Mouse (Mus musculus): ENCODE data around the gene Zfhx3. TPM values are rescaled to one million over a fixed set of nuclear protein-coding genes. Genes with fewer than 3 reads are reported as not detected.

Gene Zfhx3
- polyA plus RNA-seq, 1 experiment from 2014 or later, result 65.9 TPM

DNA sequence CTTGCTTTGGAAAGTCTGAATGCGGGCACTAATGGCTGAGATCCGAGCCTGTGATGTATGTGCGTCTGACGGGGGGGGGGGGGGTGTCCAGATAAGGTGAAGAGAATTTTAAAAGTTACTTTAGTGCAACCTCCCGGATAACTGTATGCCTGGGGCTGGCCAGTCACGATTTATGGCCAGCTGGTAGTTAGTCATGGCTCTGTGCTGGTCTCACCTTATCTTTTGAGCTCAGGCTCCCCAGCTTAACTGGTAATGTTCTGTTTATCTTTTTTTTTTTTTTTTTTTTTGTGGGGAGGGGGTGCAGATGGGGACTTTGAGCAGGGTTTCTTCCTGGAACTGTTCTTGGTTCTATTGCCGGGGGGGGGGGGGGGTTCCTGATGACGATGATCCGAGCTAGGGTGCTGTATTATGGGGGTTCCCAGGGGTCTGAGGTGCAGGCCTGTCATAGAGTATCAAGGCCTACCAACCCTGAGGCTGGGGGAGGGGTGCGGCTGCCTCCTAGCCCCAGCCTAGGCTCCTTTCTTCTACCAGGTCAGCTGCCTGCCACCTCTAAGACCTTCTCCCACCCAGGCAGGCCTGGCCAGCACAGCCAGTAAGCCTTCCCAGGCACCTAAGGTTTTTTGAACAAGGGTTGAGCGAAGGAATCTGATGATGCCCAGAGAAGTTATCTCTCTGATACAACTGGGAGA lies 782.5 kb downstream of the Zfhx3 start:
- Histone ChIP-seq H3K9ac (replicated peaks) (no peak overlapping the region), H3K36me3 (no peaks in the 10 kb centered on the region), H3K27me3 (peaks cover 16% of the 10 kb centered on the region; the same call in 1 of the 2 replicates), H3K4me2 (replicated peaks) (peak overlapping the region; percentile 19; the same call in 1 of the 2 replicates), H3K27ac (no peak overlapping the region), H3K4me3 (replicated peaks) (no peak overlapping the region), H3K4me1 (replicated peaks) (peaks cover 100% of the 10 kb centered on the region), H3K9me3 (no peaks in the 10 kb centered on the region)
- no peak for ATAC-seq
- WGBS, result 24% methylated on average over 11 of the region's 11 CpGs

DNA sequence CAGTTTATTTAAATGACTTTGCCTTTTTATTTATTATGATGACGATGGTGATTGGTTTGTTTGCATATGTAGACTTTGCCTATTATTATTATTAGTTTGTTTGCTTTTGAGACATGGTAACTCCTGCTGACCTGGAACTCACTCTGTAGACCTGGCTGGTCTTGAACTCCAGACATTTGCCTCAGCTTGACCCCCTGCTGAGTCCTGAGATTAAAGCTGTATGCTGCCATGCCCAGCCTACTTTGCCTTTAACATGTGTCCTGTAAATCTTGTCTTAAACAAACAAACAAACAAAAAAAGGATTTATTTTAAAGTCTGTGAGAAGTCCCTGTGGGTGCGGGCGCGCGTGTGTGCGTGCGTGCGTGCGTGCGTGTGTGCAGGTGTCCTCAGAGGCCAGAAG lies 783.2 kb downstream of the Zfhx3 start:
- H3K4me2 ChIP-seq (replicated peaks), result peak overlapping the region; percentile 22

DNA sequence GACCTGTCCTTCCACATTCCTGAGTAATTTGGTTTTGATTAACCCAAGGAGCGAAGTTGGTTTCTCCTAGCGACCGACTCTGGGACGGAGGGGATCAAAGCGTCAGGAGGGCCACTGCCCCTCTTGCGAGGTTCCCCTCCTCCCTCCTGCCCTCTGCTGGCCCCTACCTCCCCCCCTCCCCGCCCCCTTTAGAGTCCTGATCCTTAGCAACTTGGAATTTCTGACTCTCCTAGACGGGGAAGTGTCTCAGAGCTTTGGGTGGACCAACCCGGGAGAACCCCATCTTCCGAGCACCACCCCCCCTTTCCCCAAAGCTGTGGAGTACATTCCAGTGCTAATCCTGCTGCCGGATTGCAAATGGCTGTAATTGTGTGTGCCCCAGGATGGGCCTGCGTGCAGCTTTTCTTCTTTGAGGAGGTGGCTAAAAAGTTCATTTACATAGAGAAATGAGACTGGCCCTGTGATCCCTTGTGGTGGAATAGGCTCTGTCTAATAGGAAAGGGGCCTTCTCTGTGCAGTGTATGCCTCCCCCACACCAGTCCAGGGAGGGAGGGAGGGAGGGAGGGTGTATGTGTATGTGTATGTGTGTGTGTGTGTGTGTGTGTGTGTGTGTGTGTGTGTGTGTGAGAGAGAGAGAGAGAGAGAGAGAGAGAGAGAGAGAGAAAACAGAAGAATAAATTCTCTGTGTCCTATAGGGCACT lies 784.2 kb downstream of the Zfhx3 start:
- Histone ChIP-seq H3K4me2 (replicated peaks) (peak overlapping the region; percentile 36), H3K36me3 (no peaks in the 10 kb centered on the region), H3K9me3 (no peaks in the 10 kb centered on the region), H3K27ac (peak overlapping the region; percentile 51; the same call in 1 of the 2 replicates), H3K4me1 (replicated peaks) (peaks cover 100% of the 10 kb centered on the region), H3K27me3 (peaks cover 3% of the 10 kb centered on the region; the same call in 1 of the 2 replicates), H3K9ac (replicated peaks) (no peak overlapping the region), H3K4me3 (replicated peaks) (peak overlapping the region; percentile 14; the same call in 1 of the 2 replicates)
- 0% methylated on average over 12 of the region's 12 CpGs for WGBS
- ATAC-seq, result peak; percentile 64

More for the DNA sequence above, 783.2 kb downstream of the Zfhx3 start:
- H3K9ac ChIP-seq (replicated peaks), result no peak overlapping the region
- no peaks in the 10 kb centered on the region for H3K36me3 ChIP-seq
- H3K4me1 ChIP-seq (replicated peaks), result peaks cover 100% of the 10 kb centered on the region
- H3K4me3 ChIP-seq (replicated peaks), result no peak overlapping the region
- H3K9me3 ChIP-seq, result no peaks in the 10 kb centered on the region
- ATAC-seq, result no peak
- peaks cover 12% of the 10 kb centered on the region; the same call in 1 of the 2 replicates for H3K27me3 ChIP-seq
- no peak overlapping the region for H3K27ac ChIP-seq
- WGBS, result 38% methylated on average over 10 of the region's 10 CpGs

DNA sequence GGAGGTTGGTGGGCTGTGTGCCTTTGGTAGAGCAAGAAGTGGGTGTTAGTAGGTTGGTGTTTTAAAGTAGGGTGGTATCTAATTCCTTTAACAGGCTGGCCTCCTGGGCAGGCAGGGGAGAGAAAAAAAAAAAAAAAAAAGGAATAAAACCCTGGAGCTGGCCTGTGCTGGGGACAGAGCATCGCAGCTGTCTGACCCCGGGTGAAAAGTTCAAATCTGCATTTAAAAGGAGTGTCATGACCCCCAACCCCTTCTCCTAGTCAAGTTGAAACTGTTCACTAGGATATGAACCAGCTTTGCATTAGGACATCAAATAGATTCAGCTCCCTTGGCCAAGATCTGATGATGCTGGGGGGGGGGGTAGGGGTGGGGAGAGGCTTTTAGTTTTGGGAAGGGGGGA lies 786.7 kb downstream of the Zfhx3 start:
- H3K9me3 ChIP-seq, result no peaks in the 10 kb centered on the region
- 11% methylated on average over 2 of the region's 2 CpGs for WGBS
- no peak overlapping the region; the same call in 1 of the 2 replicates for H3K4me2 ChIP-seq (replicated peaks)
- no peak overlapping the region for H3K4me3 ChIP-seq (replicated peaks)
- H3K9ac ChIP-seq (replicated peaks), result no peak overlapping the region
- no peaks in the 10 kb centered on the region for H3K36me3 ChIP-seq
- no peak overlapping the region for H3K27ac ChIP-seq
- no peak for ATAC-seq
- H3K4me1 ChIP-seq (replicated peaks), result peaks cover 100% of the 10 kb centered on the region
- H3K27me3 ChIP-seq, result no peaks in the 10 kb centered on the region

DNA sequence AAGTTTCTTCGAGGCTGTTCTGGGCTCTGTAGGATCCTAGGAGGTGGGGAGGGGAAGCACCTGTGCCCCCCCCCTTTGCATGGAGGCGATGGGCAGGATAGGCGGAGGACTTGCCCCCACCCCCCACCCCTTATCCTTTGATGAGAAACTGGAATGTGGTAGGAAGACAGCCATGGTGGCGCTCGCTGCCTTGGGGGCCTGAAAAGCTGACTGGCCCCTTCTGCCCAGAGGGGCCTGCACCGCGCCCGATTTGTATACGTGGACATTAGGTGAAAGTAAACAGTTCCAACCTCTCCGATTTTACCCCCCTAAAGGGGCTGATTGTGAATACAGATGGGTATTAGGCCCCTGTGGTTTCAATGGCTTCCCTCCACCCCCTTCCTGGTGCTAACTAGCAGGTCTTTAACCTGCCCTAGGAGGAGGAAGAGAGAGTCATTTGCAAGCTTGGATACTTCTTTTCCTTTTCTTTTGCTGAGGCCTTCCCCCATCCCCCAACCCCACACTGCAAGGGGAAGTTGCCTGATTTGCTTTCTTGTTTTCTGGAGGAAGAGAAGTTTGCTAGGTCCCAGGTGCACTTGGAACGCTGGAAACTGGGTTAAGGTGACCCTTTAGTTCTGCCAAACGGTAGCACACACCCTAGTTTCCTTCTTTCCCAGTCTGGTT lies 787.4 kb downstream of the Zfhx3 start:
- whole genome bisulfite sequencing, result 14% methylated on average over 12 of the region's 12 CpGs
- Histone ChIP-seq H3K9ac (replicated peaks) (0 out of 2 replicates have a peak overlapping the region, but pooled peaks have one; percentile 23), H3K4me2 (replicated peaks) (peak overlapping the region; percentile 6; the same call in 1 of the 2 replicates), H3K4me3 (replicated peaks) (no peak overlapping the region), H3K4me1 (replicated peaks) (peaks cover 100% of the 10 kb centered on the region), H3K27ac (no peak overlapping the region), H3K27me3 (no peaks in the 10 kb centered on the region), H3K36me3 (no peaks in the 10 kb centered on the region), H3K9me3 (no peaks in the 10 kb centered on the region)
- ATAC-seq, result no peak

DNA sequence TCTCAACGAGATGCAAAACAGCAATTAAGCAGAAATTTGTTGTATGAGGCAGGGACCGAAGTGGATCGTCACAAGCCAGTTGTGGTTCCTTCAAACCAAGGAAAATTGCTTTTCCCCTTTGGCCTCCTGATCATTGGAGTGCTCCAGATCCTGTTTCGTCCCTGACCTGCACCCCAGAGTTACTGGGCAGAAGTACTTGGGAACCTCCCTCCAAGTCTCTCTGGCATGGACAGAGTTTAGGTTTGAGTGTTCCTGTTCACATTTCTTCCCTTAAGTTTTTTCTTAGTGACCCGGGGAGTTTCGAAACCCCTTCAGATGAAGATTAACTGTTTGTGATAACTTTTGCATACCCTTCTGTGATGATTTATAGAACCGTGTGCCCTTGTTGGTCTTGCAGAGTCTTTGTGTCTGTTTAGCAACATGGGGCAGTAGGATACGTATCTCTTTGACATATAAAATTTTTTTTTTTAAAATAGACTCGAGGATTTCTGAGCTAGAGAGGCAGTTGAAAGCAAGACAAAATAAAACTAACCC lies 788.5 kb downstream of the Zfhx3 start:
- H3K4me2 ChIP-seq (replicated peaks), result no peak overlapping the region
- H3K27ac ChIP-seq, result no peak overlapping the region
- no peak overlapping the region for H3K4me3 ChIP-seq (replicated peaks)
- no peaks in the 10 kb centered on the region for H3K9me3 ChIP-seq
- H3K9ac ChIP-seq (replicated peaks), result no peak overlapping the region
- H3K4me1 ChIP-seq (replicated peaks), result peaks cover 96% of the 10 kb centered on the region
- WGBS, result 44% methylated on average over 9 of the region's 9 CpGs
- ATAC-seq, result no peak
- H3K27me3 ChIP-seq, result no peaks in the 10 kb centered on the region
- no peaks in the 10 kb centered on the region for H3K36me3 ChIP-seq

DNA sequence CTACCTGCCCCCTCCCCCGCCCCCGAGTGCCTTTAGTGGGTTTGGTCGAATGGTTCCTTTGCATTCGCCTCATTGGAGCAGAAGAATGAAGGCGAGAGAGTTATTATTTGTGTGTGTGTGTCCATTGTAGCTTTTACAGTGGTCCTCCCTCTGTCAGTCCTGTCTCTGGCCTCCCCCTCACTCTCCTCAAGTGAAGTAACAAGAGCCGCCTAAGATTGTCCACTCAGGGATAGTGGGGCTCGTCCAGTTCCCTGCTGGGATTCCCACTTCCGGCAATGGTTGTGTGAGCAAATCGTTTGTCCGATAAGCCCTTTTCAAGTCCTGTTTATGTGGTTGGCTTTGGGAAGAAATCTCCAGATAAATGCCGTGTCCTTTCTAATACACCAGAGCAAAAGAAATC lies 790.1 kb downstream of the Zfhx3 start:
- Histone ChIP-seq H3K27ac (no peak overlapping the region), H3K4me3 (replicated peaks) (no peak overlapping the region), H3K9me3 (no peaks in the 10 kb centered on the region), H3K4me2 (replicated peaks) (peak overlapping the region; percentile 17; the same call in 1 of the 2 replicates), H3K27me3 (no peaks in the 10 kb centered on the region), H3K9ac (replicated peaks) (no peak overlapping the region), H3K36me3 (no peaks in the 10 kb centered on the region), H3K4me1 (replicated peaks) (peaks cover 96% of the 10 kb centered on the region)
- no peak for ATAC-seq
- WGBS, result 14% methylated on average over 11 of the region's 11 CpGs

DNA sequence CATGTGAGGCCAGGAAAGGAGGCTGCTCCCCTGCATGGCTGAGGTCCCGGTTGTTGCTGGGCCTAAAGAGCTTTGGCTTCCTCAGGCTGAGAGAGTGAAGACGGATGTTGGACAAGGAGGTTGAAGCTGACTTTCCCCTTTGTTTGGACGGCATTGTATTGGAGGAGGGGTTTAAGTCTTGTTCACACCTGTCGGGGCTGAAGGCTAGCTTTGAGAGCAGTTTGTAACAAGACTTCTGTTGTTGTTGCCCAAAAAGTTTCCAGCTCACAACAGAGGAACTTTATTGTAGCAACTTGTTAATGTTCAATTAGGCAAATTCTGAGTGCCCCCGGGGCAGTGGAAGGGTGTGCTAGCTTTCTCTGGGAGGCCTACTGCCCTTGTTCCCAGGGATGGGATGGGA lies 790.9 kb downstream of the Zfhx3 start:
- ATAC-seq, result no peak
- Histone ChIP-seq H3K27ac (no peak overlapping the region), H3K9me3 (no peaks in the 10 kb centered on the region), H3K4me1 (replicated peaks) (peaks cover 94% of the 10 kb centered on the region), H3K4me2 (replicated peaks) (peak overlapping the region; percentile 17; the same call in 1 of the 2 replicates), H3K36me3 (no peaks in the 10 kb centered on the region; the same call in 1 of the 2 replicates), H3K4me3 (replicated peaks) (no peak overlapping the region), H3K27me3 (no peaks in the 10 kb centered on the region), H3K9ac (replicated peaks) (no peak overlapping the region)
- 67% methylated on average over 5 of the region's 5 CpGs for WGBS

DNA sequence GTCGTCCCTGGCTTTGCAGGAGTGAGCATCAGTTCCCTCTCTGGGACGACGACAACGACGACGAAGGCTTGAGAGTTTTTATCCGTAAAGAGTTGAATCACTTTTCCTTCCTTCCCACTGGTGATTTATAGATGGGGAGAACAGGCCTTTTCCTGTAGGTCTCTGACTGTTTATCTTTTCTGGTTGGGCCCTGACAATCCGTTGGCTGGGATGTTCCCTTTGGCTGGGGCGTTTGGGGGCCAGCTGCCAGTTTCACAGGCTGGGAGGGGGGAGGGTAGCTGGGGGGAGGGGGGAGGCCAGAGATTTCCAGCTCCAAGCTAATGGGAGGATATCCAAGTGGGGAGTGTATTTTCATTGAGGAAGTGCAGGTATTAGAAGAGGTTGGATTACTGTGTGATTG lies 794.0 kb downstream of the Zfhx3 start:
- Histone ChIP-seq H3K27me3 (no peaks in the 10 kb centered on the region), H3K36me3 (peaks cover 5% of the 10 kb centered on the region), H3K27ac (no peak overlapping the region), H3K9me3 (no peaks in the 10 kb centered on the region), H3K4me3 (replicated peaks) (no peak overlapping the region), H3K9ac (replicated peaks) (no peak overlapping the region), H3K4me1 (replicated peaks) (peaks cover 74% of the 10 kb centered on the region), H3K4me2 (replicated peaks) (no peak overlapping the region)
- ATAC-seq, result no peak
- 46% methylated on average over 9 of the region's 9 CpGs for WGBS

DNA sequence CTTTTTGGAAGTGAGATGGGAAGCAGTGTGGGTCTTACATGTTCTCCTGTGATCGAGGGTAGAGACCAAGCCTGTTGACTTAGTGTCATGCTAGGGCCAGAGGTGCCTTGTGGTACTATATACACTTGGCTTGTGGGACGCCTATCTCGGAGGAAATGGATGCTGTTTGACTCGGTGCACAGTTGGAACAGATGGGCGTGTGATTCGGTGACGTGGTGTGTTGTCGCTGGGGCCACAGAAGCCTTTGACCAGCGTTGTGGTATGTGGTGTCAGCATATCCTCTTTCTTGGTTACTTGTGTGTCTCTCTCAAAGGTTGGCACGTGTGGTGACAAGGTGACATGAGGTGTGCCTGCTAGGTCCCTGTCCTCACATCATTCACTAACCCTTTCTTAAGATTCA lies 795.7 kb downstream of the Zfhx3 start:
- no peak overlapping the region for H3K4me3 ChIP-seq (replicated peaks)
- H3K4me2 ChIP-seq (replicated peaks), result no peak overlapping the region
- H3K9me3 ChIP-seq, result no peaks in the 10 kb centered on the region
- peaks cover 71% of the 10 kb centered on the region for H3K4me1 ChIP-seq (replicated peaks)
- 94% methylated on average over 10 of the region's 10 CpGs for whole genome bisulfite sequencing
- H3K36me3 ChIP-seq, result peaks cover 7% of the 10 kb centered on the region
- H3K27ac ChIP-seq, result no peak overlapping the region
- ATAC-seq, result no peak
- no peak overlapping the region for H3K9ac ChIP-seq (replicated peaks)
- H3K27me3 ChIP-seq, result no peaks in the 10 kb centered on the region

DNA sequence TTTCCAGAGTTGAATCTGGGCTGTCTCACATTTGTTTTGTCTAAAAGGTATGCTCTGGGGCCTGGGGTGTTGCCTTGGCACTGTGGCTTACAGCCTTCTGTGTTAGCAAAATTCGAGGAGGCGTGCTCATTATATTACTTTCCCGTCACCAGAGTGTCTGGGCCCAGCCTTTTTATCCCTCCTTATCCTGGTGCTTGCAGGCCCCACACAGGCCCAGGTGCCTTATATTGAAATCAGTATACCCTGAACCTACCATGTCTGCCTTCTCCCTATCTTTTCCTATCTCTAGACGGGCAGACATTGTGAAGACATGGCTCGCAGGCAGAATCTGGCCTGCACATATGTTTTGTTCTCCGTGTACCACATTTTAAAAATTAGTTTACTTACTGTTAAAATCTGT lies 797.1 kb downstream of the Zfhx3 start:
- no peak overlapping the region for H3K4me3 ChIP-seq (replicated peaks)
- ATAC-seq, result no peak
- H3K27ac ChIP-seq, result no peak overlapping the region
- WGBS, result 80% methylated on average over 6 of the region's 6 CpGs
- H3K36me3 ChIP-seq, result peaks cover 7% of the 10 kb centered on the region
- H3K4me2 ChIP-seq (replicated peaks), result no peak overlapping the region
- no peak overlapping the region for H3K9ac ChIP-seq (replicated peaks)
- peaks cover 69% of the 10 kb centered on the region for H3K4me1 ChIP-seq (replicated peaks)
- no peaks in the 10 kb centered on the region for H3K9me3 ChIP-seq
- H3K27me3 ChIP-seq, result no peaks in the 10 kb centered on the region

DNA sequence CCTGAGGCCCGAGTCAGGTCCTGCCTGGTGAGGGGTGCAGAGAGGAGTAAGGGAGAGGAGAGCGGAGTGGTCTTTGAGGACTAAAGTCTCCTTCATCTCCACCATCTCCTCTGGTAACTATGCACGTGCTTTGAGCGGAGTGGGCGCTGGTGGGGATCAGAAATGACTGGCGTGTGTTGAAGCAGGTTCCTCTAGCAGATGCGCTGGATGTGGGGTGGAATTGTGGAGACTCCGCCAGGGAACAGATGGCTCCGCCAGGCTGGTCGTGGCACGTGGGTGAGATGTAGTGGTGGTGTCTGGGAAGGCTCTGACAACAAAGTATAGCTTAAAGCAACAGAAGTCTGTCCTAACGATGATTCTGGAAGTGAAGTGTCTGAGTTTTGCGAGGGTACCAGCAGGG lies 798.0 kb downstream of the Zfhx3 start:
- Histone ChIP-seq H3K4me3 (replicated peaks) (no peak overlapping the region), H3K9me3 (no peaks in the 10 kb centered on the region), H3K36me3 (peaks cover 7% of the 10 kb centered on the region), H3K27ac (0 out of 2 replicates have a peak overlapping the region, but pooled peaks have one; percentile 9), H3K9ac (replicated peaks) (no peak overlapping the region), H3K4me2 (replicated peaks) (no peak overlapping the region), H3K4me1 (replicated peaks) (peaks cover 65% of the 10 kb centered on the region), H3K27me3 (no peaks in the 10 kb centered on the region)
- no peak for ATAC-seq
- 91% methylated on average over 13 of the region's 13 CpGs for WGBS
